Mouse (Mus musculus): ENCODE results near the gene Haus6.
"Not testable (repeated sequence)": the region's sequence is repeated elsewhere in the genome, so short reads cannot be mapped to it uniquely, and the experiment has no call there.

Haus6 gene

DNA sequence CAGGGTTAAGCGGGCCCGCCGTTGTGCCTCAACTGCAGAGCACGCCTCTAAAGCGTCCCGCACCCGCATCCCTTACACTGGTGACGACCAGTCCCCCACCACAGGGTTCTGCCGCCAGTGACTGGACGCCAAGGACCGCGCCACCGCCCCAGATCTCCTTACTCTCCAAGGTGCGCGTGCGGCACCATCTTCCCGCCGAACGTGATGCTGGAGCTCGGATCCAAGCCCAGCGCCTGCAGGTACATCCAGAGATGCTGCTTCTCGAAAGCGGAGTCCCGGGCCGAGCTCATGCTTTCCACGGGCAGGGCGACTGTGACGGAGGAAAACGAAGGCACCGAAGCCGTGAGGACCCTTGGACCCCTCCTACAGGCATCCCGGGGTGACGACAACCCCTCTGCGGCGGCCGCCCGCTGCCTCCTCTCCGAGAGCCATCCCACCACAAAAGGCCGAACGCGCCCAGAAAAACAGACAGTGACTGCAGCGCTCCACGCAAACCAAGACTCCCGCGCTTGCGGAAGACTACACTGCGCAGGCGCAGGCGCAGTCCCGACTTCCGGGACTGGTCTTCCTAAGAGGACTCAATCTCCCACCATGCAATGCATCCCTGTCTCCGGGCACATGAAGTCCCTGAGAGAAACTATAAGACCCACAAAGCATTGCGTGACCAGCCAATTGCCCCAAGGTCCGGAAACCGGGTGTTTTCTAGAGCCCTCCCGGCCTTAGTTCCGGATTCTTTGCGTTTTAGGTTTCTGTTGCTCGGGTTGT, at the start of gene Haus6:
Haus6 (minus strand) TSS at position 532 of the 765 bp plus-strand sequence.
- peak; percentile 89 for DNase-seq

DNA sequence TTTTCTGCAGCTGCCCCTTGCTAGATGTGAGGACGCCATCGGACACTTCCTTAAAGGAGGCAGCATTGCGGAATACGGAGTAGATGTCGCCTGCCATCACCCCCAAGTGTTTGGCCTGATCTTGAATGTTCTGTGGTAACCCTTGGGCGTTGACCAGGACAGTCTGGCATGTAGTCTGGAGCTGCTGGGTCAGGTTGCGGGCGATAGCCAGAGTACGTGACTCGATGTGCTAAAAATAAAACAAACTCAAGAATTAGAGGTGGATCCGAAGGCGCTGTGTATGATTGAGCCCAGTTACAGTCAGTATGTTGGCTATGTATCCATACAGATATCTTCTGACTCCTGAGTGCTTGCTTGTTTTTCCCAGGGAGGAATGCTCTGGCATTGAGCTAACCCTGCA, 45.3 kb upstream of the Haus6 start:
- DNase-seq: no peak

DNA sequence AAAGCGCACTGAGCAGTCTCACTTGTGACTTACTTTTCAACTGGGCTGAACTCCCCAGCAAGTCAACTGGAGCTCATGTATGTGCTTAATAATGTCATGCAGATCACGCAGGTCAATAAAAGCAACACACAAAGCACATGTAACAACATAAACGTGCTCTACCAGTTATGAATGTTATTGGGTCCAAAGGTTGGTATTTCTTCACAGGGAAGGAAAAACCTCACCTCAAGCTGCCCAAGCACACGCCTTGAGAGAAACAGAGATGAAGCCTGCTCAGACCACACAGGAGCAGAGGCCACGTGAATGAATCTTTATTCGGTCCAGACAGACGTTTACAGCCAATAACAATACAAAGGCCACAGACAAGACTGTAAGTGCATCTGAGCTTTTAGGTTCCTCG, 44.6 kb upstream of the Haus6 start:
- DNase-seq: not testable (repeated sequence)

DNA sequence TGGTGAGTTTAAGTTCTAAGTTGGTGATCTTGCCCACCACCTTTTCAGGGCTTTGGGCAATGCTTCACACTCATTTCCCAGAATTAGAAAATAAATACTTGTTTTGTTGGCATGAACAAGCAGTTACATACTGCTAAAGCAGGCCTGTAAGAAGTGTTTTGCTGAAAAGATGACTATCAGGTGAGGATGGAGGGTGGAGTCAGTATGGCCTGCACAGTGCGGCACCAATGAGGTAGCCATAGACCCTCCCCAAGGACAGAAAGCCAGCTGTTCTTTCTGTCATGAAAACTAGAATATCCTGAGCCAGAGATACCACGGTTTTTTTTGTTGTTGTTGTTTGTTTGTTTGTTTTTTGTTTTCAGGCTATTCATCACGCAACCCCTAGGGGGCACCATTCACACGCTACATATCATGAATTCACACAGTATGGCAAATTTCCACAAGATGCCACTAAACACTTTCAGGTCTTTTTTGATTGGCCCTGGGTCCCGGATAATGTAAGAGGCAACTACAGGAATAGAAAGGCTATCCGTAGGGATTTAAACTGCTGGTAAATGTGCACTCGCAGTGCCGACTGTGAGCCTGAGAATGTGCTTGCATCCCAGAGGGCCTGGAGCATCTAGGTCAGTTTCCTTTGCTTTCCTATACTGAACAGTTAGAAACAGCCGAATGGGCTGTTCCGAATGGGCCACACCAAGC, 40.0 kb upstream of the Haus6 start:
- DNase-seq: peak; percentile 14

DNA sequence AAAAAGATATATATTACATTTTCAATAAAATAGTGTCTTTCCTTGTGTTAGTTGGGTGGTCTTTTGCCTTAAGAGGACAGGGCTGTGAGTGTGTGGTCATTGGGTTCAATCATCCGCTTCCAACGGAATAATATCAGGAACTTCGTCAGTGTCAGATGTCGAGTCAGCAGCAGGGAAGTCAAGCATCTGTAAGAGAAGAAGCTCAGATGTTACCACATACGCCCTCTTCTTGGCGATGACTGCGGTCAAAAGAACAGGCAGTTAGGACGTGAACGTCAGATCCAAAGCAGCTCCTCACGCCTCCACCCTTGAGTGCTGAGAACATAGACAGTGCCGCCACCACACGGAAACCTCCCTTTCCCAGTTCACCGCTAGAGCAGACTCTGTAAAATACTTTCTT, 36.5 kb upstream of the Haus6 start:
- DNase-seq: not testable (repeated sequence)

DNA sequence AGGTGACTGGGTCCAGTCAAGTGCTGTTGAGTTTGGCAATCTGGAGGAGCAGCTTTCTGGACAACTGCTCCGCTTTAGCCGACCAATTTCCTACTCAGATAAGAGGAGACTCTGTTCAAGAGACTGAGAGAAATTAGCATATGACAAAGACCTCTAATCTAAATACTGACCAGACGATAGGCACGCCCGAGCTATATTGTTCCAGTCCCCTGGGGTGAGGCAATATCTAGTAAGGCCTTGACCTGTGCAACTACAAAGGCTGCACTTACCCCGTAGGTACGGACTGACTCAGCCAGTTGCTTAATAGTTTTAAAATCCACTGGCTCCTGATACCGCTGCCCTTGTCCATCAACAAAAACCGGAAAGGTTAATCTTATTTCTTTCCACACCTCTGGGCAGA, 25.7 kb upstream of the Haus6 start:
- not testable (repeated sequence) for DNase-seq

DNA sequence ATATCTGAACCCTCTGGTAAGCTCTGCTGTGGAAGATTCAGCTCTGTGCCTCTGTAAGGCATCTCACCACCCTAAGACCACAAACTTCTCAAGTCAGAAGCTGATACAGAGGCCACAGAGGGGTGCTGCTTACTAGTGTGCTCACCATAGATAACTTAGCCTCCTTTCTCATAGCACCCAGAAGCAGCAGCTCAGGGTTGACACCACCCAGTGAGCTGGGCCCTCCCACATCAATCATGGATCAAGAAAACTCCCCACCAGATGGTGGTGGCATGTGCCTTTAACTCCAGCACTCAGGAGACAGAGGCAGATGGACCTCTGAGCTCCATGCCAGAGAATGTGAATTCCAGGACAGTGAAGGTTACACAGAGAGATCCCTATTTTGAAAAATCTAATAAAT, 23.0 kb upstream of the Haus6 start:
- not testable (repeated sequence) for DNase-seq

DNA sequence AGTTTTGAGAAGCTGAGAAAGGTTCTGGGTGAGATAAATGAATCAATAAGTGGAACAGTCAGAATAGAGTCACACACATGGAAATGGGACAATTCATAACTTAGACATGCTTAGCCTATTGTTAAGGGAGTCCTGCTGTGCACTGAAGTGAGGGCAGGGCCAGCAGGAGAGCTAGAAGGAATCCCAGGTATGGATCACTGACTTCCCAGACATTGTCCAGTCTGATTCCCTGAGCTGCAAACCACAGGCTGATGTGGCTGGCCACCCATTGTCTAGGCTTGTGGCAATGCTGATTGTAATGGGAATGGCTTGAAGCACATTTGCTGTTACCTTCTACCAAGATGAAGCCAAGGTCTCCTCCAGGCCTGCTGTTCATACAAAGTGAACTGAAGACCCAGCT, 22.5 kb upstream of the Haus6 start:
- not testable (repeated sequence) for DNase-seq

DNA sequence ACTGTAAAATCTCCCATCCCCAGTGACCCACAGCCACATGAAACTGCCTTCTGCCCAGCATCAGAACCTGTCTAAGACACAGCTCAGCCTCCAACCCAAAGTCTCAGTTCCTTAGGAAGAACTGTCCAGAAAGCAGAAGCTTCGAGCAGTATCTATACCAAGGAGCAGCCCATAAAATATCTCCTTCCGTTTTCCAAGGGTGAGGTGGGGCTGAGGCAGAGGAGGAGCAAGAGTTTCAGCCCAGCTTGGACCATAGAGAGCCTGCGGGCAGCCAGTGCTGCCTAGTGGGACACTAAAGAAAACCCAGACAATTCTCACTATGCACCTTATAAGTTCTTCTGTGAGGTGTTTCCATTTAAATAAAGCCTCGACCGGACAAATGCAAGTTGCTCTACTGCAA, 20.7 kb upstream of the Haus6 start:
- not testable (repeated sequence) for DNase-seq

DNA sequence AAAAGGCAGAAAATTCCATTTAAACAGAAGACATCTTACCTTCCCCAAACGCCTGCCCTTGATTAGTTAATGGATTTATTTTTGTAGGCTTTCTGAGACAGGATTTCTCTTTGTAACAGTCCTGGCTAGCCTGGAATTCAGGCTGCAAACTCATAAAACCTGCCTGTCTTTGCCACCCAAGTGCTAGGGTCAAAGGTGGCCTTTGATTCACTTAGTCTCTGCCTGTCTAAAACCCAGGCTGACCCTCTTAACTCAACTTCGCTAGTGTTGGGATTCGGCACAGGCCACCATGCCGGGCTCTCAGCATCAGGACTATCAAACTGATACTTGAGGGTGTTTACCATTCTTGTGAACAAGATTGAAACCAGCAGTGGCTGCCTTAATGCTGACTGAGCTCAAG, 20.0 kb upstream of the Haus6 start:
- DNase-seq: no peak

DNA sequence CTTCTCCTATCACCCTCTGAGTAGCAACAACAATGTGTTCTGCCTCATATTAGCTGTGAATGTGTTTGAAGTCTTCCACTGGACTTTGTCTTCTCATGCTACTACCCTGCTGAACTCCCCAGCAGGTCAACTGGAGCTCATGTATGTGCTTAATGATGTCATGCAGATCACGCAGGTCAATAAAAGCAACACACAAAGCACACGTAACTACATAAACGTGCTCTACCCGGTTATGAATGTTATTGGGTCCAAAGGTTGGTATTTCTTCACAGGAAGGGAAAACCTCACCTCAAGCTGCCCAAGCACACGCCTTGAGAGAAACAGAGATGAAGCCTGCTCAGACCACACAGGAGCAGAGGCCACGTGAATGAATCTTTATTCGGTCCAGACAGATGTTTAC, 14.6 kb upstream of the Haus6 start:
- not testable (repeated sequence) for DNase-seq

DNA sequence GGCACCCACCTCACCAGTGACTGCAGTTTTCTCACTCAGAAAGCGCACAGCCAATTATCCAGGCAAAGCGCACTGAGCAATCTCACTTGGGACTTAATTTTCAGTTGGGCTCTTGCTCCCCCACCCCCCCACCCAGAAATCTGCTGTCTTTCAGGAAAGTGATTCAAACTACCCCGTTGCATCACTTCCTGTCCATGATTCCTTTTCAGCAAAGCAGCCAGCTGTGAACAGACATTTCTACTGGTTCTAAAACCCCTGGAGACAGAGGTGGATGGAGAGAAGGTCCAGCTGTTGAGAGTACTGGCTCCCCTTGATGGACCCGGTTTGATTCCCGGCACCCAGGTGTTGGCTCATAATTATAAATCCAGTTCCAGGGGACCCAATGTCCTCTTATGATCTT, 13.6 kb upstream of the Haus6 start:
- DNase-seq: no peak

DNA sequence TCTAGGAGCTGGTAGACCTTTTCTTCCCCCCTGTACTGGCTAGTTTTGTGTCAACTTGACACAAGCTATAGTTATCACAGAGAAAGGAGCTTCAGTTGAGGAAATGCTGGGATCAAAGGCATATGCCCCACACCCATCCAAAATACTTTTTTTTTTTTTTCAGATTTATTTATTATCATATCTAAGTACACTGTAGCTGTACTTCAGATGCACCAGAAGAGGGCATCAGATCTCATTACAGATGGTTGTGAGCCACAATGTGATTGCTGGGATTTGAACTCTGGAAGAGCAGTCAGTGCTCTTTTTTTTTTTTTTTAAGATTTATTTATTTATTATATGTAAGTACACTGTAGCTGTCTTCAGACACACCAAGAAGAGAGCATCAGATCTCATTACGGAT, 10.7 kb upstream of the Haus6 start:
- DNase-seq: not testable (repeated sequence)

DNA sequence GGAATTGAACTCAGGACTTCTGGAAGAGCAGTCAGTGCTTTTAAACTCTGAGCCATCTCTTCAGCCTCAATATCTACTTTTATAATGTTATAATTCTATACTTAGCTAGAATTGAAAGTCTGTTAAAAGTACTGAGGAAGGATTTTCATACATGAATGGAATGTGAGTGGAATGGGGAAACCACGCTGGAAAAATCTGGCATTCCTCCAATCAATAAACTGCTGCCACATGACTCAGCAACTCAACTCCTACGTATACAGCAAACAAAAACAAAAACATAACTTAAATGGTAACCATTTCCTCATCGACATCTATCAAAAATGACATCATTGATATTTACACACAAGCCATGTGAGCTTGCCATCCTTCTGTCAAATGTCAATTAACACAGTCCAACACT, 10.3 kb upstream of the Haus6 start:
- DNase-seq: no peak

DNA sequence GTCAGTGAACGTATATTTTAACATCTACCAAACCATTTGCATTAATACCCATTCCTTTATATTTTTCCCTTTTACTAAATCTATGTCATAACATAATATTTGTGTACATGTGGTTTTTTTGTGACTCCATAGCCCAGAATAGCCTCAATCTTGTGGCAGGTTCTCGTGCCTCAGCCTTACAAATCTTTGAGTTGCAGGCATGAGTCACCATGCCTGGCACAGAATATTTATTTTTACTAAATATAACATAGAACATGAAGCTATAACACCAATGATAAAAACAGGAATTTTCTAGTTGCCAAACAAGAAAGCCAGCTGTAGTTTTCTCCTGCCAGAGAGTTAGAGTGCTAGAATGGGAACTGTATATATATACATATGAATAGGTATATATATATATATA, 8.7 kb upstream of the Haus6 start:
- DNase-seq: no peak

DNA sequence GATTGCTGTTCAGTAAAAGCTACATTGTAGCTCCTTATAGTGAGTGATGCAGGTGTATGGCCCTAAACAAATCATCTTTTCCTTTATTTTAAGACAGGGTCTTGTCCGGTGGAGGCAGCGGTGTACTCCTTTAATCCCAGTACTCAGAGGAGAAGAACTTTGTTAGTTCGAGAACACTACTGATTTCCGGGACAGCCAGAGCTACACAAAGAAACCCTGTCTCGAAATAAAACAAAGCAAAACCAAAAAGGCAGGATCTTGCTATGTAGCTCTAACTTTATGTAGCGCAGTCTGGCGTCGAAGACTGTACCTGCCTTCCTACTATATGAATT, 400 bp upstream of the Haus6 start:
- no peak for DNase-seq

DNA sequence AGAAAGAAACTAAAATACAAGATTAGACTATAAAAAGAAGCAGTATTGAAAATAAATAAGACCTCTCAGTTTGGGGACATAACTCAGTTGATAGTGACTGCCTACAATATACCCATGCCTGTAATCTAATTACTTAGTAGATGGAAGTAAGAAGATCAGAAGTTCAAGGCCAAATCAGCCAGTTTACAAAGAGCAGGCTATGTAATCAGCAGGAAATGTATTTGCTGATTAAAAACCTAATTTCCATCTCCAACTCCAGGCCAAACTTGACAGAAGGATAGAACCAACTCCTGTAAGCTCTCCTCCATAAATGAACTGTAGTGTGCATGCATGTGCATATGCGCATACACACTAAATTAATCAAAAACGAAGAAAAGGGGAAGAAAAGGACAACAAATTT, 20.6 kb downstream of the Haus6 start:
- no peak for DNase-seq

DNA sequence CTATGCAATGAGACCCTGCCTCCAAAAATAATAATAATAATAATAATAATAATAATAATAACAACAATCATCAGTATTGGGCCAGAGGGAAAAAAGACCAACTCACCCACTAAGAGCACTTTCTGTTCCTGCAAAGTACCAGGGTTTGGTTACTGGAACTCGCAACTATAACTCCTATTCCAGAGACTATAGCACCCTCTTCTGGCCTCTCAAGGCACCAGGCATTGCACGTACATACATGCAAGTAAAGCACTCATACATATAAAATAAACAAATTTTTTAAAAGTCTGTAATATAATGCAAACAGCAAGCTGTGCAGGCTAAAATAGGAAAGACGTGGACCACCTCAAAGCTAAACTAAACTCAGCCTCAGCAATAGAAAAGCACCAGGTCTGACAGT, 23.6 kb downstream of the Haus6 start:
- peak; percentile 12 for DNase-seq

DNA sequence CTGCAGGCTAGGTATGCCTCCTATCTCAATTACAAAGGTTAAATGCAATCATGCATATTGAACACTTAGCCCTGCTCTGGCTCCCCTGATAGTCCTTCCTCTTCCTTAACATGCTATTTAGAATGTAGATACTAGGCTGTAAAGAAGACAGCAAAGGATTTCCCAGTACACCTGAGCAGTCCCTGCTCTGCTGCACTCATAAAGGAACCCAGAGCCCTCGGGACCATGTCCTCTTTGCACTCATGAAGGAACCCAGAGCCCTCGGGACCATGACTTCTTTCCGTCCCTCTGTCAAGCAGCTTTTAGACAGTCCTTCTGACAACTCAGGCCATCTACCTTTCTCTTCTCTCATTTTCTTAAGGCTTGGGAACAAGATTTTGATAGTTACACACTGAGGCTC, 31.3 kb downstream of the Haus6 start:
- DNase-seq: no peak

DNA sequence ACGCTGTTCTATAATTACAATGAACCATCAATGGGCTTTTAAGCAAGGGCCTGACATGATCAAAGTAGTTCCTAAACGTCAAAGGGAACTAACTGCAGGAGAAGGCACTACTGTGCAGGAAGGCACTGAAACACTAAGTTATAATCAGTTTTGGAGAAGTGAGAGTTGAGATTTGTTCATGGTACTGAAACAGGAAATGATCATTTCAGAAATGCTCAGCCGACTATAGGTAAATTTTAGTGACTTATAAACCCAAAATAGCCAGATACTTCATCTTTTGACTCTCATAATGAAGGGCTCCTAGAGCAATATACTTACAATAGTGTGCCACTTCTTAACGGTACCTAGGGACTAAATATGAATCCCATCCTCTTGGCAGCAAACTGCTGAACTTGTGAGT, 31.8 kb downstream of the Haus6 start:
- DNase-seq: no peak

DNA sequence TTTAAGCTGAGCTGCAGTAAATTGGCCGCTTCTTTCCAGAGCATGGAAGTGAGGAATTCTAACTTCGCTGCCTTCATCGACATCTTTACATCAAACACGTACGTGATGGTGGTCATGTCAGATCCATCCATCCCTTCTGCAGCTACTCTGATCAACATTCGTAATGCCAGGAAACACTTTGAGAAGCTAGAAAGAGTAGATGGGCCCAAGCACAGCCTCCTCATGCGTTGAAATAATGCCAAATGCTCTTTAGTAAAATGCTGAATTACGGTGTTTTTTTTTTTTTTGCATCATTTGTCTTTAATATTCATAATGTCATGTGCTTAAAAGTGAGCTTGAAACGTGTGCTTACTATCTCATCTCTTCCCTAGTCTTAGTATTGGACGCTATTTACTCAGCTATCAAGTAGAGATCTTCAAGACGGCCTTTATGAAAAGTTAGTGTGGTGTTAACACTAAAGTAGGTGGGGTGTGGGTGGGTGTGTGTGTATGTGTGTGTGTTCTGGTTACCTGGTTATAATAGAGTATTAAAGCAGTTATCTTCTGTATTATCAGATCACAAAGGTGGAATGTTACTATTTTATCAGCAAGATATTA, 35.1 kb downstream of the Haus6 start:
- DNase-seq: no peak

DNA sequence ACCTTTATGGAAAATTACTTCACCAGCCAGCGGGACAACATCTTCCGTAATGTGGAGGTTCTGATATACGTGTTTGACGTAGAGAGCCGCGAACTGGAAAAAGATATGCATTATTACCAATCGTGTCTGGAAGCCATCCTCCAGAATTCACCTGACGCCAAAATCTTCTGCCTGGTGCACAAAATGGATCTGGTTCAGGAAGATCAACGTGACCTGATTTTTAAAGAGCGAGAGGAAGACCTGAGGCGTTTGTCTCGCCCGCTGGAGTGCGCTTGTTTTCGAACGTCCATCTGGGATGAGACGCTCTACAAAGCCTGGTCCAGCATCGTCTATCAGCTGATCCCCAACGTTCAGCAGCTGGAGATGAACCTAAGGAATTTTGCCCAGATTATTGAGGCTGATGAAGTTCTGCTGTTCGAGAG, 35.7 kb downstream of the Haus6 start:
- no peak for DNase-seq

DNA sequence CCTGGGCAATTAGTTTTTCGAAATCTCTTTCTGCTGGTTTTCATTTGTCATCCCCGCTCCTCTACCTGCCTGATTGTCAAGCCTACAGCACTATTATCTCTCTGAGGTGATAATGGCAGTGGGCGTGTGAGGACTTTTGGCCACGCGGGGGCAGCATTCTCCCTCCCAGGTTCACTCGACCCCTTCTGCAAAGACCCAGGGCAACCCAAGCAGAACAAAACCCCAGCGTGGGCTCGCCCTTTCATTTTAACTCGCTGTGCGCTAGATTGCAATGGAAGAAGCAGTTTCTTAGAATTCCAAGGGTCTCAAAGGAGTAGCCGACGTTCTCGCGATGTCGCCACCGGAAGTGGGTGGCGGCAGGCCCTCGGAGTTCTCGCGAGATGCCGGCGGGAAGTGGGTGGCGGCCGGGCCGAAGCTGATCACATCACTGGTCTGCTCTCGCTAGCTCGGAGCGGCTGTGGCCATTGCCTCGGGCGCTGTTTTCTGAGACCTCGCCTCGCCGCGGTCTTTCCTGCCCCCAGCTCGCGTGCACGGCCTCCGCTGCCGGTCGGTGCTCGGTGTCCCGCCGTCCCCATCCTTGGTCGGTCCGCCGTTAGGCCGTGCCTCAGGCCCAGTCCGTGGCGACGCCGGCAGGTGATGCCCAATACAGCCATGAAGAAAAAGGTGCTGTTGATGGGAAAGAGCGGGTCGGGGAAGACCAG, 36.4 kb downstream of the Haus6 start, which contains the start of gene Rraga:
Rraga (plus strand) TSS at position 386 of the 701 bp plus-strand sequence.
- peak; percentile 96 for DNase-seq

DNA sequence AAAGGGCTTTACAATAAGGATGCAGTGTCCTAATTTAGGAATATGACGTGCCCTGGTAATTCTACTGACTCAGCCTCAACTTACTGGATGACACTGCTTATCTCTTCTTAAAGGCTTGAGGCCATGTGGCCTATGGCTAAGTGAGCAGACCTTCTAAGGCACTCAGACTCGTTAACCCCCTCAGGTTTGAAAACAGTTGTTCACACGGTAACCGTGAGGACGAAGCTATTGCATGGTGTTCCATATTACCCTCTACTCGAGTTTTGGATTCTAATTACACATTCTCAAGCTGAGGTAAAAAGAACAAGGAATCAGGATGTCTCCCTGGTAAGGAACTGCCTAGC, 36.9 kb downstream of the Haus6 start:
- no peak for DNase-seq
